Mouse (Mus musculus) CH12.LX (cell line): ENCODE measurements at regions not wholly inside any gene's neighbourhood (a gene's known extent, or its start where the extent isn't known, plus 50 kb on each side); places are given as distances from the start of the nearest gene placed in this dataset.

Experiments
- DNase-seq: peaks from one replicate; pipeline ENCODE4 v3.0.0-alpha.2; 2013; ENCODE audit errors: extremely low read depth
- H3K27ac ChIP-seq: 2 replicates; pipeline ENCODE4 v1.5.1; 2012; ENCODE audit warnings: low read depth, mild to moderate bottlenecking, control low read depth, moderate library complexity; ENCODE audit not compliant: insufficient read depth
- H3K27me3 ChIP-seq: replicated peaks from 2 replicates; pipeline ENCODE3; 2012; ENCODE audit warnings: inconsistent platforms
- H3K36me3 ChIP-seq, 2 experiments: replicated peaks in 1 of 2; 2 replicates each; pipeline versions ENCODE3 to v1.6.1; 2012; ENCODE audit warnings: inconsistent platforms in 1 of 2, low read length in 1 of 2, mild to moderate bottlenecking in 1 of 2, mixed read lengths in 1 of 2, moderate library complexity in 1 of 2; ENCODE audit not compliant: control insufficient read depth in 1 of 2, insufficient read depth in 1 of 2
- H3K4me1 ChIP-seq, 2 experiments: 2 replicates each; pipeline ENCODE4 v1.6.1; 2012; ENCODE audit warnings: inconsistent platforms in 1 of 2, moderate library complexity in 1 of 2; ENCODE audit not compliant: insufficient read depth in 2 of 2, control insufficient read depth in 1 of 2
- H3K4me2 ChIP-seq: 2 replicates; pipeline ENCODE4 v1.6.1; 2012; ENCODE audit warnings: low read depth, mild to moderate bottlenecking, control low read depth; ENCODE audit not compliant: poor library complexity, insufficient read depth, severe bottlenecking
- H3K4me3 ChIP-seq, 3 experiments: fragments of 150-350 bp in 1 of 3; sonication (generic) in 1 of 3; replicated peaks in 1 of 3; 2 replicates each; pipeline versions ENCODE3 to v1.5.1; 2011 to 2012; ENCODE audit warnings: low read depth in 2 of 3, low read length in 2 of 3, mild to moderate bottlenecking in 2 of 3, moderate library complexity in 2 of 3, control low read depth in 1 of 3, improper control_type of control experiment in 1 of 3, inconsistent platforms in 1 of 3, mixed read lengths in 1 of 3; ENCODE audit not compliant: poor library complexity in 1 of 3
- H3K79me2 ChIP-seq: replicated peaks from 2 replicates; pipeline ENCODE4 v1.6.1; 2012; ENCODE audit warnings: mild to moderate bottlenecking, moderate library complexity; ENCODE audit not compliant: control insufficient read depth, poor library complexity, insufficient read depth, severe bottlenecking; ENCODE audit errors: extremely low read depth
- H3K9ac ChIP-seq: 2 replicates; pipeline ENCODE4 v1.6.1; 2012; ENCODE audit warnings: low read depth, mild to moderate bottlenecking, control low read depth, moderate library complexity; ENCODE audit not compliant: insufficient read depth
- H3K9me3 ChIP-seq: replicated peaks from 2 replicates; pipeline ENCODE3; 2012; ENCODE audit warnings: low read length, inconsistent platforms, mixed read lengths
- BHLHE40 ChIP-seq: IDR thresholded peaks from 2 replicates; pipeline ENCODE4 v1.6.1; 2011; ENCODE audit warnings: mild to moderate bottlenecking, low read depth, low read length, improper control_type of control experiment
- CHD2 ChIP-seq: IDR thresholded peaks from 2 replicates; pipeline ENCODE4 v1.6.1; 2011; ENCODE audit warnings: low read length, improper control_type of control experiment
- CTCF ChIP-seq, 2 experiments: IDR thresholded peaks in 1 of 2; conservative IDR thresholded peaks in 1 of 2; 2 replicates each; pipeline ENCODE4 v1.5.1; 2011 to 2012; ENCODE audit warnings: low read depth in 2 of 2, low read length in 2 of 2, improper control_type of control experiment in 1 of 2, inconsistent platforms in 1 of 2, mild to moderate bottlenecking in 1 of 2, moderate library complexity in 1 of 2
- ELF1 ChIP-seq: IDR thresholded peaks from 2 replicates; pipeline ENCODE4 v1.6.1; 2014; ENCODE audit warnings: low read depth, mild to moderate bottlenecking, inconsistent platforms, low read length, improper control_type of control experiment
- ETS1 ChIP-seq: conservative IDR thresholded peaks from 2 replicates; pipeline ENCODE4 v1.6.1; 2012; ENCODE audit warnings: low read depth, mild to moderate bottlenecking, inconsistent platforms, low read length, improper control_type of control experiment, moderate library complexity
- GABPA ChIP-seq: IDR thresholded peaks from 2 replicates; pipeline ENCODE4 v1.6.1; 2012; ENCODE audit warnings: low read depth, low read length, improper control_type of control experiment, inconsistent platforms; ENCODE audit not compliant: insufficient replicate concordance
- HCFC1 ChIP-seq: IDR thresholded peaks from 2 replicates; pipeline ENCODE4 v1.6.1; 2012; ENCODE audit warnings: low read depth, mild to moderate bottlenecking, inconsistent platforms, low read length, improper control_type of control experiment
- JUND ChIP-seq: conservative IDR thresholded peaks from 2 replicates; pipeline ENCODE4 v1.6.1; 2011; ENCODE audit warnings: low read depth, low read length, improper control_type of control experiment
- MAFK ChIP-seq: IDR thresholded peaks from 2 replicates; pipeline ENCODE4 v1.6.1; 2011; ENCODE audit warnings: low read length, improper control_type of control experiment; ENCODE audit not compliant: insufficient replicate concordance
- MAZ ChIP-seq: IDR thresholded peaks from 2 replicates; pipeline ENCODE4 v1.6.1; 2012; ENCODE audit warnings: low read depth, mild to moderate bottlenecking, inconsistent platforms, low read length, improper control_type of control experiment, moderate library complexity
- NELFE ChIP-seq: IDR thresholded peaks from 2 replicates; pipeline ENCODE4 v1.6.1; 2011; ENCODE audit warnings: low read depth, low read length, improper control_type of control experiment
- PAX5 ChIP-seq: IDR thresholded peaks from 2 replicates; pipeline ENCODE4 v1.6.1; 2012; ENCODE audit warnings: low read length, inconsistent platforms, mixed read lengths
- RCOR1 ChIP-seq: conservative IDR thresholded peaks from 2 replicates; pipeline ENCODE4 v1.6.1; 2012; ENCODE audit warnings: low read depth, mild to moderate bottlenecking, inconsistent platforms, low read length, improper control_type of control experiment
- SIN3A ChIP-seq: IDR thresholded peaks from 2 replicates; pipeline ENCODE4 v1.6.1; 2012; ENCODE audit warnings: low read length, improper control_type of control experiment, inconsistent platforms
- SMC3 ChIP-seq: IDR thresholded peaks from 2 replicates; pipeline ENCODE4 v1.6.1; 2011; ENCODE audit warnings: low read depth, low read length, improper control_type of control experiment
- UBTF ChIP-seq: IDR thresholded peaks from 2 replicates; pipeline ENCODE4 v1.6.1; 2012; ENCODE audit warnings: low read depth, mild to moderate bottlenecking, inconsistent platforms, low read length, improper control_type of control experiment, moderate library complexity
- USF1 ChIP-seq: IDR thresholded peaks from 2 replicates; pipeline ENCODE4 v1.6.1; 2014; ENCODE audit warnings: low read depth, mild to moderate bottlenecking, inconsistent platforms, low read length, improper control_type of control experiment
- ZC3H11A ChIP-seq: IDR thresholded peaks from 2 replicates; pipeline ENCODE4 v1.6.1; 2012; ENCODE audit warnings: low read depth, mild to moderate bottlenecking, inconsistent platforms, low read length, improper control_type of control experiment
- ZMIZ1 ChIP-seq: IDR thresholded peaks from 2 replicates; pipeline ENCODE4 v1.6.1; 2012; ENCODE audit warnings: low read depth, mild to moderate bottlenecking, inconsistent platforms, low read length, improper control_type of control experiment
- ZNF384 ChIP-seq: IDR thresholded peaks from 2 replicates; pipeline ENCODE4 v1.6.1; 2012; ENCODE audit warnings: low read depth, low read length, improper control_type of control experiment, inconsistent platforms
- dilution Hi-C: fragments of 300-500 bp; cut with MboI; formaldehyde crosslinking; loops from 2 replicates; pipeline ENCODE4 v1.14.3; 2020; ENCODE audit warnings: low sequenced_read_pairs; ENCODE audit not compliant: extremely low pct_unique_long_range_greater_than_20kb, extremely low pct_ligation_motif_present
- in situ Hi-C: fragments of 300-500 bp; cut with MboI; formaldehyde crosslinking; loops from 3 replicates; pipeline ENCODE4 v1.14.3; 2019; ENCODE audit warnings: low sequenced_read_pairs, low pct_ligation_motif_present, low pct_unique_long_range_greater_than_20kb, mixed read lengths

GRCm38 (mm10) chr11:111273651-111274050 is 207.7 kb downstream of the Kcnj2 start:
- H3K4me1 ChIP-seq, result no peaks in the 10 kb centered on the region
- no peaks in the 10 kb centered on the region for H3K9me3 ChIP-seq
- dilution Hi-C loops, result no loop called here
- in situ Hi-C loops, result no loop called here
- no peak overlapping the region for H3K4me2 ChIP-seq
- no peak overlapping the region for H3K9ac ChIP-seq
- no peaks in the 10 kb centered on the region for H3K36me3 ChIP-seq
- no peaks in the 10 kb centered on the region for H3K27me3 ChIP-seq
- DNase-seq, result no peak
- no peak overlapping the region for H3K27ac ChIP-seq
- H3K4me3 ChIP-seq, result no peak overlapping the region
- TF ChIP-seq HCFC1 (no peak), GABPA (no peak), NELFE (no peak), USF1 (no peak), PAX5 (no peak), ELF1 (no peak), ETS1 (no peak), UBTF (no peak), CTCF (conservative IDR thresholded peaks at IDR 0.05 in 1 of 2, IDR thresholded peaks at IDR 0.05 in 1 of 2; ENCODE audit: low read depth in 2 of 2, low read length in 2 of 2) (no peak), ZC3H11A (no peak), MAFK (no peak), RCOR1 (no peak), ZNF384 (no peak), MAZ (no peak), CHD2 (no peak), SIN3A (no peak), SMC3 (no peak), ZMIZ1 (no peak), JUND (no peak)
- H3K79me2 ChIP-seq, result no peaks in the 10 kb centered on the region

GRCm38 (mm10) chr11:111280769-111281168 is 214.8 kb downstream of the Kcnj2 start:
- H3K9me3 ChIP-seq, result no peaks in the 10 kb centered on the region
- TF ChIP-seq MAFK (0 out of 2 replicates have a peak, but pooled peaks have one; percentile 35), BHLHE40 (no peak)
- no peak overlapping the region for H3K4me3 ChIP-seq
- peaks cover 0 to 6% of the 10 kb centered on the region in 2 experiments; a peak in 1 of 4 replicates for H3K4me1 ChIP-seq
- H3K9ac ChIP-seq, result no peak overlapping the region
- H3K27me3 ChIP-seq, result no peaks in the 10 kb centered on the region
- in situ Hi-C loops (no loop called here), dilution Hi-C loops (no loop called here)
- no peaks in the 10 kb centered on the region for H3K79me2 ChIP-seq
- no peak overlapping the region for H3K27ac ChIP-seq
- H3K36me3 ChIP-seq, result no peaks in the 10 kb centered on the region
- DNase-seq, result no peak
- no peak overlapping the region for H3K4me2 ChIP-seq
